Mouse (Mus musculus) liver, postnatal 0 days (tissue): ENCODE measurements around the gene Dlgap4.

ENCODE experiments used
- CTCF ChIP-seq: sonication (generic); IDR thresholded peaks from 2 replicates; pipeline ENCODE4 v1.5.1; 2016; ENCODE audit warnings: antibody characterized with exemption, low read depth
- EP300 ChIP-seq: IDR thresholded peaks from 2 replicates; pipeline ENCODE4 v1.6.1; 2016; ENCODE audit warnings: antibody characterized with exemption, low read depth, mild to moderate bottlenecking

- TF ChIP-seq EP300 (no peak), CTCF (no peak)
These were observed 113.4 kb downstream of the Dlgap4 start for GRCm38 (mm10) chr2:156726878-156727277.
